Mouse (Mus musculus) fibroblast of lung, adult 2 months (primary cell): ENCODE measurements around the gene Iffo2.
A peak's percentile ranks its signal among the peaks of the same experiment; 100 is the strongest.

Experiments
- DNase-seq: peaks from one replicate; pipeline ENCODE4 v3.0.0-alpha.2; 2011; ENCODE audit warnings: low read depth

Iffo2 gene

DNA sequence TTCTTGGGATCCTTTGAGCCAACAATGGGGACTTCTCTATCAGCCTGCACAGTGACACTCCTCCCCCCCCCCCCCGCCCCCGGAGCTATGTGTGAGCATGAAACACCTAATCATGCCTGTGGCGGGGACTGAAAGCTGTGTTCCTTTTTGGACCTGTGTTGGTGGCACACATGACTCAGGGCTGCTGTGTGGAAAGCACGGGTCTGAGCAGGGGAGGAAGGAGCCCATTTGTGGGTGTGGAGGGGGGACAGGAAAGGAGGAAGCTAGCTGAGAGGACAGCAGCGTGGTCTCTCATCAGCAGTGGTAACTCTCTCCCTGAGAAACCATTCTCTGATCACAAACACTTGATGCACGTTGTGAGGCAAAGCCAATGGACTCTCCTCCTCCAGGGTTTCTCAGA is 110.4 kb downstream of the Iffo2 start:
- DNase-seq: no peak

DNA sequence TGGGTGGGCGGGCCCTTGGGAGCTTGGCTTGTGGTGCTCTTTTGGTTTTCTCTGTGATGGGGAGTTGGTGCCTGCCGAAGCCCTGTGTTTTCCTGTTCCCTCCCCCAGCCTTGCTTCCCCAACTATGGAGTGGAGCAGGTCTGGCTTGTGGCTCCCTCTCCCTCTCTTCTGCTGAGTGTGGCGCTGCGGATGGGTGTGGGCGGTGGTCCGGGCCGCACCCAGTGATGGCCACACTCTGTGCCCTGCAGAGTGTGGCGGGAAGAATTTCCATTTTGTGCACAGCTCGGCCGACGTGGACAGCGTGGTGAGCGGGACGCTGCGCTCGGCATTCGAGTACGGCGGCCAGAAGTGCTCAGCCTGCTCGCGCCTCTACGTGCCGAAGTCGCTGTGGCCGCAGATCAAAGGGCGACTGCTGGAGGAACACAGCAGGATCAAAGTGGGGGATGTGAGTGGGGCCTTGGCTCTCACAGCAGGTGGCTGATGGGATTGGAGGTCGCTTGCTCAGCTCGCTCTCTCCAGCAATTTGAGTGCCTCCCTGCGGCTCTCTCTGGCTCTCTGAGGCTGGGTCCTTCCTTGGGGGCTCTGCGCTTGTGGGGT is 111.6 kb downstream of the Iffo2 start:
- DNase-seq: no peak

DNA sequence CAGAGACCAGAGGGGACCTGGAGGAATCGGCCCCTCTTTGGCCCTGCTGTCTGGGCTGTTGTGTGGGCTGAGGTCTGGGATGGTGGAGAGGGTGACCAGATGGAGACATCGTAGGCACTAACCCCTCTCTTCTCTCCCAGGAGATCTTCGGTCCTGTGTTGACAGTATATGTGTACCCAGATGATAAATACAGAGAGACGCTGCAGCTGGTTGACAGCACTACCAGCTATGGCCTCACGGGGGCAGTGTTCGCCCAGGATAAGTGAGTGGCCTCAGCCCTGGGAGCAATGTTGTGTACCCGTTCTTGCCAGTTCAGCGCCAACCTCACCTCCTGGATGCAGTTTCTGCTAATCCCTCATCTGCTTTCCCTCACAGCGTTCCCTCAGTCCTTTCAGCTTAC is 113.6 kb downstream of the Iffo2 start:
- no peak for DNase-seq

GRCm38 (mm10) chr4:139646916-139647315 is 116.6 kb downstream of the Iffo2 start:
- DNase-seq: no peak

DNA sequence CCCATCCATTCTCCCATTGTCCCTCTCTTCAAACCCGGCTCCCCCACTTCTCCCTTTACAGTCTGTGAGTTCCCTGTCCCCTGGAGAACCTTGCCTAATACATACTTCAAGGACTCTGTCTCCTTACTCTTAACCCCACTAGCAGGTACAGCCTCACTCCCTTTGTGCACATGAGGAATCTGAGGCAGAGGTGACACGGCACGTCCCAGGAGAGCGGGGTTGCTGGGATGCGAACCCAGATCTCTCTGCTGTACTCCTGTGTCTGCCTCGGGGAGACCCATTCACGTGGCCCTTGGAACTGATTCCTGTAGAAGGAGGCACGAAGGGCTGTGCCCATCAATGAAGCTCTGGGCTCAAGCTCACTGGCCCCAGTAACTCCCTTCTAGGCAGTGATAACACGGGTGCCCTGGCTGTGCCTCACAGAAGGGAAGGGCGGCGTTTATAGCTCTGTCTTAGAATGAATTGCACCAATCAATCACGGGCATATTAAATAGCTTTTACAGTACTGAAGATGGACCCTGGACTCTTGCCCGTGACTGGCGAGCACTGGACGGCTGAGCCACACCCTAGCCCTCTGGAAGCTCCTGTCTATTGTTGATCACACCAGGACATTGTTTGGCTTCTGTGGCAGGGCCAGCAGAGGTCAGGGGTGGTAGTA is 119.9 kb downstream of the Iffo2 start:
- no peak for DNase-seq

DNA sequence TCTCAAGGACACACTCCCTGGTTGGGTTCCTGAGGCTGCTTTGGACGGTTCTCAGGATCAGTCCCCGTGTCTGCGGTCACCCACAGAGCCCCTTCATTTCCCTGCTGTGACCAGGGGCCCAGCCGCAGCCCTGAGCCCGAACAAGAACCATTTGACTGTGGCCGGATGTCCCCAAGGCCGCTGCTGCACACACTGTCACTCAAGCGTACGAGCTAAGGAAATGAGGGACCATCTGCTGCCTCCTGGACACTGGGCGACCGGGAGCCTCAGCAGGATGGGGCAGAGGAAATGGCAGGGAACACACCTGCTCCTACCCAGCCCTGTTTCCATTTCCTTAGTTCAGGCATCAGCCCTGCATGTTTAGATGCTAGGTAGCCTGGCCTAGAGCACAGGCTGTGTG is 120.6 kb downstream of the Iffo2 start:
- DNase-seq: no peak

DNA sequence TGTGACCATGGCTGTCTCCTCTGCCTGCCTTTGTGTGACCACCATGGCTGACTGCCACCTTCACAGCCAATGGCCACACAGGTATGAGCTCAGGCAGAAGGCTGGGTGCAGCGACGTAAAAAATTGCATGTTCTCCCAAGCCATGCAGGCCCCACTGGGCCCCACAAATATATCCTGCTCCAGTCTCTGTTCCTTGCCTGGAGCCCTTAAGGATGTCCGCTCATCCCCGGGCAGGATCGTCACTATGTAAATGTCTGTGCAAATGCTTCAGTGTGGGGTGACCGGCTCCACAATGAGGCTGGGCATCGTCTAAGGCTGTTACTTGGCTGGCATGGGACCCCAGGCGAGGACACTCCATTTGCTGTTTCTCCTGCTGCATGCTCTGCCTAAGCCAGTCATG is 122.9 kb downstream of the Iffo2 start, which contains the start of gene Tas1r2:
Gene Tas1r2, plus strand, starts transcription at position 301 of the 400 bp plus-strand sequence.
- DNase-seq: no peak

DNA sequence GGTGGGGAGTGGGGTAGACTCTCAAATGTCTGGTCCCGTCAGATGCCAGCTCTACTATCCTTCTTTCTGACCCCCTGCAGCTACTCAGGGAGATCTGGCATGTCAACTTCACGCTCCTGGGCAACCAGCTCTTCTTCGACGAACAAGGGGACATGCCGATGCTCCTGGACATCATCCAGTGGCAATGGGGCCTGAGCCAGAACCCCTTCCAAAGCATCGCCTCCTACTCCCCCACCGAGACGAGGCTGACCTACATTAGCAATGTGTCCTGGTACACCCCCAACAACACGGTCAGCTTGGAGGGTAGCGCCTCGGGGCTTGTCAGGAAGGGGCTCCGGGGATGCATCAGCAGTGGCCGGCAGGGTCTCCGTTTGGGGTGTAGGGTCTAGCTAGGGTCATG is 131.5 kb downstream of the Iffo2 start:
- DNase-seq: no peak

- no peak for DNase-seq
Observed at GRCm38 (mm10) chr4:139667632-139668031, 137.3 kb downstream of the Iffo2 start.

DNA sequence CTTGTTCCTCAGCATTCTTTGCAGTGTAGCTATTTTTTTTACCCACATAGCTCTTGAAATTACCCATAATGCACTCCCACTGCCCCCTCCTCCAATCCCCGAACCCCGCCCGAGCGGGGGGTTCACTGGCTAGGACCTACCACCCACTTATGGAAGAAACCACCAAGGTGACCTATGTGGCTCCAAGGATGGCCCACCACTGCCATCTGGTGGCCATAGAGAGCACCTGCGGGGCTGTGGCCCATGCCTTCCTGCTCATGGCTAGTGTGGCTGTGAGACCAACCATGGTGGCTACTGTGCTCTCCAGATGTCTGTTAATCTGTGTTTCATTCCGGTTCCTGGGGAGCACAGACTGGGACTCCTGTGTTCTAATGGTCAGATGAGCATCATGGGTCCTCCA is 139.5 kb downstream of the Iffo2 start:
- DNase-seq: peak; percentile 10
